Mouse (Mus musculus) spleen, postnatal 36 days (tissue): Measurements from ENCODE around the gene Nkx1-2.

Experiments
- DNase-seq, 2 experiments: peaks; one replicate each; pipeline ENCODE4 v3.0.0; 2022; ENCODE audit warnings: low spot score in 2 of 2, mixed read lengths in 1 of 2

The Nkx1-2 gene

DNA sequence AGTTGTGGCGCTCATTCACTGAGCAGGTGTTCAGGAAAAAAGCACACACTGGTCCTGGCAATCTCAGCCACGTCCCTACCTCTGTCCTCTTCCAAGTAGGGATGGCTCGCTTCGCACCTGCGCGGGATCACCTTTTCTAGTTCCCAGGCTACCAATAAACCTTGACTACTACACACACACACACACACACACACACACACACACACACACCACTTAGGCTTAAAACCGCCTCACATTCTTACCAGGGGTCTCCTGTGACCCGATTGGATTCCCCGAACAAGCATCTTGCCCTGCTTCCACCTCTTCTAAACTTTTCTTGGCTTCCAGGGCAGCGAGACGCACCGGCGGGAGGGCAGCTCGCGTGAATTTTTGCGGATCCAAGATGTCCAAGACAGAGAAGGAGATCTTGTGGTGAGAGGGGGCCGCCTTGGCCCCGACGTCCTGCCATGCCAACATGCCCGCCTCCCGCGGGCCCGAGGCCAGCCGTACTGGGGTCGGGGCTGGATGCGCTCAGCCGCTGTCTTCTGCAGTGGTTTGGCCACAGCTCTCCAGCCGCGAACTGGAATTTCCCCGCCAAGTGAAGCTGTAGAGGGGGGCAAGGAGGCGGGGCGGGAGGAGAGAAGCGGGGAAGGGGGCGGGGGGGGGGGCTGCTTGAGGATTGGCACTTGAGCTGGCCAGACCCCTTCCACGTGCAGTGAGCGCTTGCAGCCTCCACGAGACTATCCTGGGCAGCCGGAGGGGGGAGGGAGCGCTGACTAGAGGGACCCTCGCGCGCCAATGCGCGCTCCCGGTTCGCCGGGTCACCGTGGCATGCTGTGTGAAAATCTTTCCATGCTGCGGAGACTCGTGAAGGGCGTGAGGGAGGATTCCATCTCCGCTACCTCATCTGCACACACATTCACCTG is at the start of gene Nkx1-2:
TSS of gene Nkx1-2 (minus strand) at position 567 of the 905 bp plus-strand sequence.
- DNase-seq: no peak

DNA sequence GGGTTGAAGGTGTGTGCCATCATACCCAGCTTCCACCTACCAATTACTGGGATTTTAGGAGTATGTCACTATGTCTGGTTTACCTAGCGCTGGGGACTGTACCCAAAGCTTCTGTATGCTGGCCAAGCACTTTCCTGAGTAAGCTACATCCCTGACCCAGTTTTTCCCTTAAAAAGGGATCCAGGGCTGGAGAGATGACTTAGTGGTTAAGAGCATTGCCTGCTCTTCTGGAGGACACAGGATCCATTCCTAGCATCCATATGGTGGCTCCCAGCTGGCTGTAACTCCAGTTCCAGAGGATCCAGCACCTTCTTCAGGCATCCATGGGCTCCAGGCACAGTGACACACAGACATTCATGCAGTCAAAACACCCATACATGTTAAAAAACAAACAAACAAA is 47.1 kb upstream of the Nkx1-2 start:
- DNase-seq: no peak

DNA sequence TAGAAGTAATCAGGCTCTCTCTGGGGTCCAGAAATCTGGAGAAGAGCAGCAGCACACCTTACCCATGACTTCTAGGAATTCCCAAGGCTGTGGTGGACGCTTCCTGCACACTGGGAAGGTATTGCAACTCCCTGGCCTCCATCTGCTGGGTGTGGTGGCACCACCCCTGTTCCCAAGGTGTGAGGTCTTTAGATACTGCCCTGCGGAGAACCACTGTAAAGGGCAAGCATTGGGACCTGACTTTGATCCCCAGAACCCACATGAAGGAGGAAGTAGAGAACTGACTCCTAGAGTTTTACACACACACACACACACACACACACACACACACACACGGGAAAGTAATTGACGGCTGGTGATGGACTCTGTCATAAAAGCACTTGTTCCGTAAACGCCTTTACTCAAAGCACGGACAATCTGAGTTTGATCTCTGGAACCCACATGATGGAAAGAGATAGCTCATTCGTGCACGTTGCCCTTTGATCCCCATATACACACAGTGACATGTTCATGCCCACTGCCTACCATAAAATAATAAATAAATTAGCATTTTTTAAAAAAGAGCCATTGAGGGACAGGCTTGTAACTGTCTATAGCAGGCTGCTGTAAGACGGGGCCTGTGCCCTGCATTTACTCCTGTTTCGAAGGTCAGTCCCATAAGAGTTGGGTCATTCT is 45.3 kb upstream of the Nkx1-2 start:
- DNase-seq: no peak

DNA sequence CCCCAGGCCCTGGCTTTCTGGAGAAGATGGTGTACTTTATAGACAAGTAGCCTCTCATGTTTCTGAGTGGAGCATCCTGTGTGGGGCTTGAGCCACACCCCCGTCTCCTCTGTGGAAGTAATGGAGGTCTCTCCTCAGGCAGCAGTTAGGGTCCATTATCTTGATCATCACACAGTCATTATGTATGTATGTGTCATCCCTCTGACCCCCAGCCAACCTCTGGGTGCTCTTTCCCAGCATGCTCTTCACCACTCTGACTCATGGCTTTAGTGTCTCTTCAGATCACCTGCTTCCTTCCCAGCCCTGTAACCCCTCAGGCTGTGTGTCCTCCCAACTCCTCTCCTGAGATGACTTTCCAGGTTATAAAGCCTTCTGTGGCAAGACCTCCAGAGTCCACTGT is 42.2 kb upstream of the Nkx1-2 start:
- DNase-seq: no peak

DNA sequence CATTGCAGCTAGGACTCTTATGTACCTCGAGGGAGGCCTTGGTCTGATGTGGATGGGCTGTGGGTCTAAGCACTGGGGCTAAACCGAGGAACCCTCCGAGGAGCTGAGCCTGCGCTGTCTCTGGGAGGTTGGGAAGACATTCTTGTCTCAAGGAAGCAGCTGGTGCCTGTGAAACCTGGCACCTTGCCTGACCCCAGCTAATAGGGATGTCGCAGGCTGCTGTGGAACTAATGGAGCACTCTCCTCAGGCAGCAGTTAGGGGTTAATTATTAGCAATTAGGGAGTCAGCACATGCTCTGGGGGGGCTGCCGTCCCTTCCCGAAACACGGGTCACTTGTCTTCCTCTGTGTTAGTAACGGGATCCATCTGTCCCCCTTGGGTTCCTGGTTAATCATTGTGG is 41.5 kb upstream of the Nkx1-2 start:
- no peak for DNase-seq

DNA sequence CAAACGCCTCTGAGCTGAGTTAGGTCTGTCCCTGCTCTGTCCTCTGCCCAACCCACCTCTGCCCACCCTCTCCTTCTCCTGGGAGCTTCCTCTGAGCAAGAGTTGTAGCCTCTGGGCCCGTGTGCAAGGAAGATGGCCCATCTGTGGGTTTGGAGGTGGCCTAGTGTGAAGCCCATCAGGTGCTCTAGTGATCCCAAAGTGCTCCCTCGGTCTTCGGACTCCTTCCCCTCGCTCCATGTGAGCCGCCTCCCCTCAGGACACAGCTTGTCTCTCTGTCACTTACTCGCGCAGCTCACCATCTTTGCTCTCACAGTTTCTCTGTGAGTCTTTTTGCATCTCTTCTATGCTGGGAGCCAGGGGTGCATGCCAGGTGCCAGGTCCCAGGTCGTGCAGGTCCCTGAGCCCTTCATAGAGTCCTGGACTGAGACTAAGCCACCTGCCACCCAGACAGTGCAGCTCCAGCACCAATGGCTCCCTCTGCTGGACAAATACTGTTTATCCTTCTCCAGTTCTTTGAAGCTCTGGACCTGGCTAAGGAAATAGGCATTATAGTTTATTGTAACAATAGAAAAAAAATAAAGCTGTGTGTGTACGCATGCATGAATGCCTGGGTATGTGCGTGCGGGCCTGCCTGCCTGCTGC is 39.1 kb upstream of the Nkx1-2 start:
- peak; percentile 34 to 40 for DNase-seq

DNA sequence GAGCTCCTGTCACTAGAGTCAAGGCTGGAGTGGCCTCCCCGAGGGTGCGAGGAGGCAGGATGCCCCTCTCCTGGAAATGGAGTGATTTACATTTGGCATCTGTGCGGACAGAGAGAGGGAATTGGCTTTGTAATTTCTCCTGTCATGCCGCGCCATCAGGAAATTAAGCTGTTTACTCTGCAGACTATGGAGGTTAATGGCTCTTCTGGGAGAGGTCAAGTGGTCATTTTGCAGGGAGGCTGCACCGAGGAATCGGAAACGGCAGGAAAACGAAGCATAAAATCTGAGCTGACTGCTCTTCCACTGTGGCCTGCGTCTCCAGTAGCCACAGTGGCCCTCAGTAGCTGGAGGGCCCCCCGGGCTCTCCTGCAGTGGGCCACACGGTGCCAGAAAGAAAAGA is 37.9 kb upstream of the Nkx1-2 start:
- no peak for DNase-seq

DNA sequence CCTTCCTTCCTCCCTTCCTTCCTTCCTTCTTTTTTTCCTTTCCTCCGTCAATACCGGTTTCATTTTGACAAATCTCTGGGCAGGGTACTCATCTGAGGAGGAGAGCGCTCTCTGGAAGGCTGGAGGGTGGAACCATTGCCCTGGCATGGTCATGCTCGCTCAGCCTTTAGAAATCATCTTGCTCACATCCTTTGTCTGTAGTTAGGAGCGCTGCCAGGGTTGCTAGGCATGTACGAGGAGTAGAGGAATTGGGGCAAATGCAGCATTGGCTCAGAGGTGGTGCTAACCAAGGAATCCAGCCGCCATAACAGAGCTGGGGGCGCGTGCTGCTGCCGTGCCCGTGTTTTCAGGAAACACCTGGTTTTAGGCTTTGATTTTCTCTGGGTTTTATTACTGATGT is 31.9 kb upstream of the Nkx1-2 start:
- no peak for DNase-seq

DNA sequence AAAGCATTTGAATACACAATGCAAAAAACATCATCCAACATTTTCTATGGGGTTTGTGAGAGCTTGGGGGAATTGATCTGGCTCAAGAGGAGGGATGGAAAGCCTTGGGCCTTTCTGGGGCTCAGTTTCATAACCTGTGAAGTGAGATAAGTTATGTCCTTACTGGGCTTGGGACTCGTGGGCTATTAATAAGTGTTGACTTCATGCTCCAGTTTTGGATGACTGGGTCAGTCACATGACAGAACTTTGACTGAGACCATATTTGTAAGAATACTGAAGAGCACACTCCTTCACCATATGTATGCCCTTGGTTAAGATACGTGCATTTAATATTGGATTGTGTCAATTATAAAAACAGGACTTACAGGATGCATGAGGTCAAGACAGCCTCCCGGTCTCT is 28.0 kb upstream of the Nkx1-2 start:
- DNase-seq: no peak

DNA sequence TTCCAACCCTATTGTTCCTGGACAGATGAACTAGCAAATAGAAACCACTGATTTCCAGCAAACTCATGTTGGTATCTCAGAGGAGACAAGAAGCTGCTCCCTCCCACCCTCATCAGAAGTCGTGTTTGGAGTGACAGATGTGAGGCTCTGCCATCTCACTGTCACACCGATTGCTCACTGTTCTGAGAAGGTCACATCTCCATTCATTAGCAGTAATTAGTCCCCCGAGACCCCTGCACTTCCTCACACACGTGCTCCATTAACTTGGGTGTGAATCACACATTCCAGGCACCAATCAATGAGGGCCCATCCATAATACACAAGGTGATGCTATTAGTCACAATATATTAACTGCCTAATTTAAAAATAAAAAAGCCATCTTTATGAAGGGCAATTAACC is 26.7 kb upstream of the Nkx1-2 start:
- DNase-seq: no peak

DNA sequence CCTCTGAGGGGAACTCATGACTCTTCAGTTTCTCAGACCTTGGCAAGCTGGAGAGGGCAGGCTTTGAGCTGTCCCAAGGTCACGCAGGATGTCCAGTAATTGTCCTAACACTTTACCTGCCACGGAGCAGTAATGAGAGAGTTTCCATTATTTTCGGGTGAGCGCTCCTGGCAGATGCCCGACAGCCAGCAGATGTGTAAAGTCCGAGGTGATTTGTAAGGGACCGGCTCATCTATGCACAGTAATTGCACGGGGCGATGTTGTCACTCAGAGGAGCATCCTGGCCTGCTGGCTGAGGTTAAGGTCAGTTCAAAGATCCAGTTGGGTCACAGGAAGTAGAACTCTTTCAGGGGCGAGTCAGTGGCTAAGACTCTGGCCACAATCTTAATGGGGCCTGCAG is 24.7 kb upstream of the Nkx1-2 start:
- no peak for DNase-seq

DNA sequence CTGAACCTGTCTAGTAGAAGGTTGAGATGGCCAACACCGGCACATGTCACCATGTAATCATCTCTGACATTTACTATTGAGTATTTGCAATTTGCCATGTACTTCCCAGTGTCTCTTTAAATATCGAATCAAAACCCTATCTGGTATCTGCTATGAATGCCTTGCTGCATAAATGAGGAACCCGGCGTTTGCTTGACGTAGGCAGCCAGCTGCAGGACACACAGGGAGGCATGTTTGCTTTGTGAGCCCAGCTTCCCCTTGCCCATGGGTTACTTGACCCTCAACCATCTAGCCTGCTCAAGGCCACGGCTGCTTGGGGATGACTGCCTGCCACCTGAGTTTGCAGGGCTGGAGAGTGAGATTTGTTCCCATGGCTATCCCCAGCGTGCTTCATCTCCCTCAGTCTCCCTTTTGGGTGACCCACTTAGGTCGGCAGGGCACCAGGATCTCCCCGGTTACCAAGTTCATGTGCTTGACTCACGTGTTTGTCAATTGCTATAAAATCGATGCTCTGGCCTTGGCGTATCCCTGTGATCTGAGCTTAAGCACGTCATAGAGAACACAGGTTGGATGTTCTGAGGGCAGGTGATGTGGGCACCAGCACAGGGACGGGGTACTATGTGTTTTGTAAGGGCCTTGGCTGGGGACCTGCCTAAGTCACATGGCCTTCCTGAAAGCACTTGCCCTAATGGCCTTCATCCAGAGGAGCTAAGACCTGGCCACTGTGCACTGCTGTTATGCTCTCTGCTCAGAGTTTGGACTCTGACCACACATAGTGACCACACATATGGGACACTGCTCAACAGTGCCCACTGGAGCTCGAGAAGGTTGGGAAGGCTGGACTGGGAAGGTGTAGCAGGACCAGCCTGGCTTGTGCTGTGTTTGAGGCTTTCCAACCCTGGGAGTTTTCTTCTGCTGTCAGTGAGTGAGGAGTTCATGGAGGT is 20.8 kb upstream of the Nkx1-2 start:
- DNase-seq: no peak

DNA sequence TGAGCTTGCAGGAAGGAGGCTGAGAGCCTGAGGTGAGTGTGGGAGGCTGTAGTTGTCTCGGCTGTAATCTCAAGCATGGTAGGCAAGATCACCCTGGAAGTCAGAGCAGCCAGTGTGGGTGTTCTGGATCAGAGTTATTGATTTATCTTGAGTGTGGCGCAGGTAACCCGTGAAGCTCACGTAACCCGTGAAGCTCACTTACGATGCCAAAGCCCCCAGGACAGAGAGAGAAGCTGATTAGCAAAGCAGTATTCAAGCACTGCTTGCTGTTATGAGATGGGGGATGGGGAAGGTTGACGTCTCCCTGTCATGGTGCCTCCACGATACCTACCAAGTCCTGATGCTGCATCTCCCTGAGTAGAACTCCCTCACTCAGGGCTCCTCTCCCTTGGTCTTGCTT is 20.1 kb upstream of the Nkx1-2 start:
- DNase-seq: no peak

DNA sequence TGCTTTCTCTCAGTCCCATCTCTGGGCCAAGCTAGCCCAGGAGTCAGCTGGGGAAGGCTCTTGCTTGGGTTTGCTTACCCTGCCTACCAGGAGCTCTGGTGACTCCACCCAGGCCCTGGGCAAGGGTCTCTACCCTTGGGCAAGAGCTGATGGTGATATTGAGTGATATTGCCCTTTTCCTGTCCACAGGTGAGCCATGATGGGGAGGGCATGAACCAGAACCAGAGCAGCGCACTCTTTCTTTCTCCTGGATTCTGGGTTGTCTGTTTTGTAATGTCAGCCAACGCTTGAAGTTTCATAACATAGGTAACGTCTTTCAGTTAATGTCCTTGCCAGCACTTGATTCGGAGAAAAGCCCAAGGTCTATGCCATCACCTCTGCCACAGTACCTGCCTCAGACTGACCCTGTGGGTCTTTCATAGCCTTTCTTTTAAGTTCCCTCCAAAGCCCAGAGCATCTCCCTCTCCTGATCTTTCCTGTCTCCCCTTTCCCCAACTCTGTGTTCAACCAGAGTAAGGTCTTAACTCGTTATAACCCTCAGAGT is 17.7 kb upstream of the Nkx1-2 start:
- no peak for DNase-seq

DNA sequence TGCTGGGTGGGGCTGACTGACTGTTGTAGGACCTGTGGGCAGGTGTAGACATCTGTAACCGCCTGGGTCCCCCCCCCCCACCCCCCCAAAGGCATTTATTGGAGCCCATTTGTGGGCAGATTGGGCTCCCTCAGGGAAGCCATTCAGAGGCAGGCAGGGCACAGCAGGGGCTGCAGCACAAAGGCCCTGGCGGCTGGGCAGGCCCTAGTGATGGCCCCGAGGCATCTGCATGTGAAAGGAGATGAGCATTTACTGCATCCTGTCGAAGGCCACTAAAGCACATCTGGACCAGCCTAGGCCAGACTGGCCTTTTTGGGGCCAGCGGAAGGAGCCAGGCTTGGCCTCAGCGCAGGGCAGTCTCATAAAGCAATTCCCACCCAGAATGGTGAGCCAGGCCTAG is 17.0 kb upstream of the Nkx1-2 start:
- no peak for DNase-seq

DNA sequence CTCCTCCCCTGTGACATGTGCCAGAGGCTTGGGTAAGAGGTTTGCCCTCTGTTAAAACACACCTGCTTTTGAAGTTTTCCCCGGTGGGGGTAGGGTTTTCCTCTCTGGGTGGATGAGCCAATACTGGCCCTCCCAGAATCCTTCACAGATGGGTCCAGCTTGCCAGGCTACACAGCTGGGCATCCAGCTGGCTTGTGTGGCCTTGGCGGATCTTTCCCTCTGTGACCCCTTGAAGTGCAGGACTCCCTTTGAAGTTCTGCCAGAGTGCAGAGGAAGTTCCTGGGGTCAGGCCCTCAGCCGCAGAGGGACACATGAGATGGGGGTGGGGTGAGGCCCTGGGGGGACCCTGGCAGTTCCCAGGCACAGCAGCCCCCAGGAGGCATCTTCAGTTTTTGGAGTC is 15.9 kb upstream of the Nkx1-2 start:
- DNase-seq: no peak

DNA sequence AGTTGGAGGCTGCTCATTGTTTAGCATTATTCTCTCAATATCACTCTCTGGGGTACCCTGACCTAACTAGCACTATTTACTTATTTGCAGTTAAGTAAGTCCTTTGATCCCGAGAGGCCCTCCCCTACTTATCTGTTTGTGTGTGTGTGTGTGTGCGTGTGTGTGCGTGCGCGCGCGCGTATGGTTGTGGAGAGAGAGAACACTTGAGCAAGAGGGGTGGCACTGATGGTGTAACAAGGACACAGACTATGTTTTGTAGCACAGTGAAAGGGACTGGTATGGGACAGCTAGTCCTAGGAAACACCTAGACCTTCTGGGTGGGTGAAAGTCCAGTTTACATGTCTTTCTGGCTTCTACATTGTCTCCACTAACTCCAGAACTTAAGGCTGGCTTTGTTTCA is 12.1 kb upstream of the Nkx1-2 start:
- no peak for DNase-seq

DNA sequence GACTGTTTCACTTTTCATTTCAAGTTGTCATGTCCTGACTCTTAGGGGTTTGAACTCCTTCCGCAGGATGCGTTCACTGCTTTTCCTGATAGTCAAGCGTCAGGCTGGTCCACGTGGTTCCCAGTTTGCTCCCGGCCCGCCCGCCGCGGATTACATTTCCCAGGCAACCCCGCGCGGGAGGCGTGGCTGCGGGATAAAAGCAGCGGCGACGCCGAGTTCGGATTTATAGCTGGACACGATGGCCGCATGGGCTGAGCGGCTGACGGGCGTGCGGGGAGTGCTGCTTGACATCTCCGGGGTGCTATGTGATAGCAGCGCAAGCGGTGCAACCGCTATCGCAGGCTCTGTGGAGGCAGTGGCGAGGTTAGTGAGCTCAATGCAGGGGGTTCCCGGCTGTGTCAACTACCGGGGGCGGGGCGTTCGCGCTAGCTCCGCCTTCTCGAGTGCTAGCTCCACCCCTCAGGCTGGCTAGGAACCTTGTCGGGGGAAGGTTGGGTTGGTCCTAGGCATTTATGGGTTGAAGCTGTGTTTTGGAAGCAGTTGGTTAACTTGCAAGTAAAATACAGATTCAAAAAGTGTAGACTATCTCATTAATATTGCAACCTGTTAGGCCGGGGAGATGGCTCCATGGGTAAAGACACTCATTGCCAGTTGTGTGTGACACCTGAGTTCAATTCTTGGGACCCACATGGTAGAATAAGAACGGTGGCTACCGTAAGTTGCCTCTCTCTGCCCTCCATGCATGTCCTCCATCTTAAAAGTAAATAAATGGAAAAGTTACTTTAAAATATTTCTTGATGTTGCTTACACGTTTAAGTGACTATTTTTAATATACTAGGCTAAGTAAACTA is 11.3 kb upstream of the Nkx1-2 start, which contains the start of gene Lhpp:
TSS of gene Lhpp (plus strand) at position 171 of the 851 bp plus-strand sequence.
- DNase-seq: peak; percentile 63 to 69

DNA sequence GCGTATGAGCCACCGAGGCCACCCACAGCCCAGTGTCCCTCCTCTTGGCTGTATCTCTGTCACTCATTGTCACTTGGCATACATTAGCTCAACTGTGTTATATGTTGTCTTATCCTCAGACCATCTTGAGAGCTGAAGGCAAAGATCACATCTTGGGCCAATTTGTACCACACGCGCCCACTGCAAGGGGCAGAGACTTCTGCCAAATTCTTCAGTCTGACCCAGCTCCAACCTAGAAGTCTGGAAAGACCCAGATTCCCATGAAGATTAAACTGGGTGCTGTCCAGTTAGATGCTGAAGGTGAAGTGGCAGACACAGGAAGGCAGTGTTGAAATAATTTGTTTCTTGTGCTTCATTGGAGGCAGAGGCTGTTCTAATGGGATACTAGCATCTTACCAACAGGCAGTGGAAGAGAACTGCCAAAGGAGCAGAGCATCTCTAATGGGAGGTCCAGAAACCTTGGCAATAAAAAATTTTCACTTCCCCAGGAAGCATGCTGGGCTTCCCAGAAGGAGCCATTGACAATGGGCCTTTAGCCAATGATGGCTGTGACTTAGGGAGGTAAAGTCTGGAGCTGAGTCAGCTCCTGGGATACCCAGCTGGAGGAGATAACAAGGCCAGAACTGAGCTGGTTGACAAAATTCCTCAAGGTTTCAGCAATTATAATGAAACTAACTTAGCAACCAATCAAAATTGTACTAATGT is 9.0 kb upstream of the Nkx1-2 start:
- DNase-seq: no peak

DNA sequence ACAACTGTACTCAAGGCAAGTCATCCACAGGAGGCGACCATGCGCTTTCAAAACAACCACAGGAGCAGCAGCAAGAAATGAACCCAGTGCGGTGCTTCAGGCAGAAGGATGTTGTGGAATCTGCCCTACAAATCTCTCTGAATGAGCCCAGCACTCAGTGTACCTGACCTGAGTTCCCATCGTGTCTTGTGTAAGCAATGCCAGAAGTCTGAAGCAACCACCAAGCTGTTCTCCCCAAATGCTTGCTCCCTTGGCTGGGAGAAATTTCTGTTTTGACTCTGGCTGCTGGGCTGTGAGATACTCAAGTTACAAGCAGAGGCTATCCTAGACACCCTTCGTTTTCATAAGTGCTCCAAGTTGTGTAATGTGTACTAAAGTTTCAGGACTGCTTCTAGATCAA is 6.3 kb upstream of the Nkx1-2 start:
- no peak for DNase-seq
